Mouse (Mus musculus): ENCODE results near the gene Sptlc2. TPM values are rescaled to one million over a fixed set of nuclear protein-coding genes. Genes with fewer than 3 reads are reported as not detected.

Gene Sptlc2
- polyA plus RNA-seq, 1 experiment = 35.0 TPM

DNA sequence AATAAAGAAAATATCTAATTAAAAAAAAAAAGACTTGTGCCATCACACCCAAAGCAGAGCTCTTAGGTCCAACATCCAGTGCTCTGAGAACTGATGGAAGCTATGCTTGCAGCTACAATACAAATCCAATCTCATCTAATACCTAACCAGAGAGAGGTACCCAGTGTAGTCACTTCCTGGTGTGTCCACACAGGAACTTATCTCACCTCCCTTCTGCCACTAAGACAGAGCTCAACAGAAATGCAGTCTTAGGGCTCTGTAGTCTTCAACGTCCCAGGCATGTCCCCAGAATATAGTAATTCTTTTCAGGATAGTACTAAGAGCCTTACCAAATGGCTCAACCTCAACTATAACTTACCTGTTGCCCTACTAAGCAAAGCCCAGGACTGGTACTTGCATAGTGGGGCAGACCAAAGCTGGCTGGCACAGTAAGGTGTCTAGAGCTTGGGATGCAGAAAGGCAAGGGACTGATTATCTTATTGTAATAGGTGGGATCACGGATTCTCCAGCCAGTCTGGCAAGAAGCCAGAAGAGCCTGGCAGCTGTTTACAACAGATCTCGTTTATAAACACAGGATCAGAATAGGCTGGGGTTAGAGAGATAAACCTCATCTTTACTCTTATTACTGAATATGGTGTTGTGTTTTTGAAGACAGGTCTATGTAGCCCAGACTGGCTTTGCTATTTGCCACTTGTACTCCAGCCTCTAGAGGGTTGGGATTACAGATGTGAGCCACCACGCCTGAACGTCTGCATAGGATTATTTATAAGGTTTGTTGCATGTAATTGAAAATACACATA, 33.8 kb upstream of the Sptlc2 start:
- no peak for TF ChIP-seq CTCF (conservative IDR thresholded peaks at IDR 0.05; ENCODE audit: insufficient read depth, insufficient read length, low read depth, low read length)
- TF ChIP-seq POLR2A (IDR thresholded peaks at IDR 0.05; ENCODE audit: low read depth, low read length) = no peak
- Histone ChIP-seq H3K27me3 (replicated peaks; ENCODE audit: control insufficient read depth, insufficient read depth, low read length) (no peaks in the 10 kb centered on the region), H3K36me3 (ENCODE audit: control insufficient read depth, insufficient read depth, low read length) (0 out of 2 replicates have a peak, but pooled peaks cover 1% of the 10 kb centered on the region), H3K4me1 (ENCODE audit: control insufficient read depth, insufficient read depth, low read length) (no peaks in the 10 kb centered on the region), H3K27ac (ENCODE audit: insufficient read depth, low read depth, low read length) (no peak overlapping the region), H3K4me3 (ENCODE audit: insufficient read depth, low read depth, low read length) (no peak overlapping the region)
- no peak for DNase-seq
- WGBS = 59% methylated on average over 5 of the region's 5 CpGs

DNA sequence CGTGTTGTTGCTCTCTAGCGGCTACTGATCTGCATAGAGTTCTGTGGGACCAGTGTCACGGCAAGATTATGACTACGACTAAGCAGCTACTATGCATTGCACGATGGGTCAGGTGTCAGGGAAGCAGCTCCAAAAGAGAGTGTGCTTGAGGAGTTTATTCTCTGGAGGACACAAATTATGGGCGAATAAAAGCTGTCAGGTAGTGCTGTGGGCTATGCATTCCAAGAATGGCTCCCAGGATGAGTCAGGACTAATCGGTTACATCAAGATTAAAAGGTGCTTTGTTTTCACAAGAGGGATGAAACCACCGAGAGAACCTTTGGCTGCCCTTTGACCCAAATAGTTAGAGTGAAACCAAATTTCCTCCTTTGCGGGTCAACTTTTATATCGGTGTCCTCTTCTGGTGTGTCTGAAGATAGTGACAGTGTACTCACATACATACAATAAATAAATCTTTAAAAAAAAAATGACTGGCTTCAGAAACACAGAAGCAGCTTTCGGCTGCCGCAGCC, 31.9 kb upstream of the Sptlc2 start:
- DNase-seq = no peak
- TF ChIP-seq CTCF (conservative IDR thresholded peaks at IDR 0.05; ENCODE audit: insufficient read depth, insufficient read length, low read depth, low read length) (no peak), POLR2A (IDR thresholded peaks at IDR 0.05; ENCODE audit: low read depth, low read length) (no peak)
- 47% methylated on average over 12 of the region's 12 CpGs for WGBS
- H3K27ac ChIP-seq (ENCODE audit: insufficient read depth, low read depth, low read length) = no peak overlapping the region
- no peaks in the 10 kb centered on the region for H3K4me1 ChIP-seq (ENCODE audit: control insufficient read depth, insufficient read depth, low read length)
- no peak overlapping the region for H3K4me3 ChIP-seq (ENCODE audit: insufficient read depth, low read depth, low read length)
- no peaks in the 10 kb centered on the region for H3K36me3 ChIP-seq (ENCODE audit: control insufficient read depth, insufficient read depth, low read length)
- H3K27me3 ChIP-seq (replicated peaks; ENCODE audit: control insufficient read depth, insufficient read depth, low read length) = no peaks in the 10 kb centered on the region

DNA sequence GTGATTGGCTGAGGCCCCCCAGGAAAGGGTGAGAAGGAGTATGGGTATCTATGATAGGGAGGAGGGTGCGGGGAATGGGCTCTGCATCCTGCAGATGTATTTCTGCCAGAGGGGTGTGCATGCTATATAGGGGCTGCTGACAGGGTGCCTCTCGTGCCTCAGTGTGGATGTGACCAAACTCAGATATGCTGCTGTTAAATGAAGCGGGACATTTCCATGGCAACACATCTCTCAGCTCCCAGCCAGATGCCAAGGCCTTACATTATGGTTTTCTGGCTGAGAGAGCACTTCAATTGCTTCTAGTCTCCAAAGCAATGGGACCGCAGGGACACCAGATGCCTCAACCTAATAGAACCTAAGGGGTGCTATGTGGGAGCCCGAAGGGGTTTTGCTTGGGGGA, 30.8 kb upstream of the Sptlc2 start:
- 67% methylated on average over 5 of the region's 5 CpGs for WGBS
- H3K36me3 ChIP-seq (ENCODE audit: control insufficient read depth, insufficient read depth, low read length) = no peaks in the 10 kb centered on the region
- TF ChIP-seq CTCF (conservative IDR thresholded peaks at IDR 0.05; ENCODE audit: insufficient read depth, insufficient read length, low read depth, low read length) = no peak
- TF ChIP-seq POLR2A (IDR thresholded peaks at IDR 0.05; ENCODE audit: low read depth, low read length) = no peak
- no peaks in the 10 kb centered on the region for H3K4me1 ChIP-seq (ENCODE audit: control insufficient read depth, insufficient read depth, low read length)
- H3K4me3 ChIP-seq (ENCODE audit: insufficient read depth, low read depth, low read length) = no peak overlapping the region
- H3K27ac ChIP-seq (ENCODE audit: insufficient read depth, low read depth, low read length) = no peak overlapping the region
- H3K27me3 ChIP-seq (replicated peaks; ENCODE audit: control insufficient read depth, insufficient read depth, low read length) = no peaks in the 10 kb centered on the region
- DNase-seq = no peak

DNA sequence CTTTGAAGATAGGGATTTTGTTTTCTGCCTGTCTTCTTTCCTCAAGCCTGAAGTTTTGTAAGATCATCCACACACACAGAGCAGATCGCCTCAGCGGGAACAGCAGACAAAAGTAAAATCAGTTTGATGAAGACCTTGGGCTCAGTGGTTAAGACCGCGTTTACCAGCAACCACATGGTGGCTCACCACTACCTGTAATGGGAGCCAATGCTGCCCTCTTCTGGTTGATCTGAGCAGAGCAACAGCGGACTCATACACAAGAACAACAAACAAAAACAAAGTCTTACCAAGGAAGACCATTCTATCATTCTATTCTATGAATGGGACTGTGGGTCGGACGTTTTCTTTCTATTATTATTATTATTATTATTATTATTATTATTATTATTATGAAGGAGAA, 28.5 kb upstream of the Sptlc2 start:
- TF ChIP-seq CTCF (conservative IDR thresholded peaks at IDR 0.05; ENCODE audit: insufficient read depth, insufficient read length, low read depth, low read length) (peak; percentile 98; the same call in 1 of the 2 replicates), POLR2A (IDR thresholded peaks at IDR 0.05; ENCODE audit: low read depth, low read length) (no peak)
- no peaks in the 10 kb centered on the region for H3K36me3 ChIP-seq (ENCODE audit: control insufficient read depth, insufficient read depth, low read length)
- H3K4me3 ChIP-seq (ENCODE audit: insufficient read depth, low read depth, low read length) = no peak overlapping the region
- no peaks in the 10 kb centered on the region for H3K27me3 ChIP-seq (replicated peaks; ENCODE audit: control insufficient read depth, insufficient read depth, low read length)
- peak; percentile 75 for DNase-seq
- no peak overlapping the region for H3K27ac ChIP-seq (ENCODE audit: insufficient read depth, low read depth, low read length)
- 31% methylated on average over 7 of the region's 7 CpGs for WGBS
- H3K4me1 ChIP-seq (ENCODE audit: control insufficient read depth, insufficient read depth, low read length) = no peaks in the 10 kb centered on the region

DNA sequence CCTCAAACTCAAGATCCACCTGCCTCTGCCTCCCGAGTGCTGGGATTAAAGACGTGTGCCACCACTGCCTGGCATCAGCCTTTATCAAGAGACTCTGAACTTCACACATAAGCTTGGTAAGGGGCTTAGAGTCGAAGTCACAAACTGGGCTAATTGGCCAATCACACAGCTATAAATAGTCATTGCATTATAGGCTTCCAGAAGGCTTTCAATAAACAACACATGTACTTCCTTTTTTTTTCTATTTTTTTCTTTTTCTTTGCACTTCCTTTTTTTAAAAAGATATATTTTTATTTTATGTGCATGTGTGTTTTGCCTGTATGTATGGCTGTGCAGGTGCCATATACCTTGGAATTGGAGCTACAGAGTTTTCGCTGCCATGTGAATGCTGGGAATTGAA, 27.2 kb upstream of the Sptlc2 start:
- H3K4me3 ChIP-seq (ENCODE audit: insufficient read depth, low read depth, low read length) = no peak overlapping the region
- DNase-seq = no peak
- no peaks in the 10 kb centered on the region for H3K36me3 ChIP-seq (ENCODE audit: control insufficient read depth, insufficient read depth, low read length)
- H3K27me3 ChIP-seq (replicated peaks; ENCODE audit: control insufficient read depth, insufficient read depth, low read length) = no peaks in the 10 kb centered on the region
- TF ChIP-seq CTCF (conservative IDR thresholded peaks at IDR 0.05; ENCODE audit: insufficient read depth, insufficient read length, low read depth, low read length) (no peak), POLR2A (IDR thresholded peaks at IDR 0.05; ENCODE audit: low read depth, low read length) (no peak)
- no peaks in the 10 kb centered on the region for H3K4me1 ChIP-seq (ENCODE audit: control insufficient read depth, insufficient read depth, low read length)
- 76% methylated on average over 4 of the region's 4 CpGs for WGBS
- no peak overlapping the region for H3K27ac ChIP-seq (ENCODE audit: insufficient read depth, low read depth, low read length)

DNA sequence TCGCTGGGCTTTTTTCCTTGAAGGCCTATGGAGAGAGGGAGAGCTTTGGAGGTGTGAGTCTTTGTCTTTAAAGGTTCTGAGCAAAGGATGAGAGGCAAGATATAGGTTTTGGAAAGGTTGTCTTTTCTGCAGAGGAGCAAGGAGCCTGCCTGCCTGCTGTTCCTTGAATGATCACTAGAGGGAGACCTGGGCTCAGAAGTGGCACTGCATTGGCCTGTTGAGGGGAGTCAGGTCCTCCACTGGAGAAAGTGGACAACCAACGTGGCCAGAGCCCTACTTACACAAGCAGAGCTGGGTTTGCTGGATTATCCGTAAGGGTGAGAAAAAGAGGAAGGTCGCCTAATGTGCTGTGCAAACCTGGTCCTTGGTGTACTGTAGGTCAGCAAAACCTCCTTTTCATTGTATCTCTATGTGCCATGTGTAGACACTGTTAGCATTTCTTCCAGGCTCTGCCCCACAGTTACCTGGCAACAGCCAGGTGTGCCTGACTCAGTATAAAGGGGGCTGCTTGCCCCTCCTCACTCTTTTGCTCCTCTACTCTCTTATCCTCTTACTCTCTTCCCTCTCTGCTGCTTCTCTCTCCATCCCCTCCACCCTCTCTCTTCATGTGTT, 25.1 kb upstream of the Sptlc2 start:
- peak; percentile 94 for TF ChIP-seq CTCF (conservative IDR thresholded peaks at IDR 0.05; ENCODE audit: insufficient read depth, insufficient read length, low read depth, low read length)
- no peak for TF ChIP-seq POLR2A (IDR thresholded peaks at IDR 0.05; ENCODE audit: low read depth, low read length)
- Histone ChIP-seq H3K4me3 (ENCODE audit: insufficient read depth, low read depth, low read length) (no peak overlapping the region), H3K27me3 (replicated peaks; ENCODE audit: control insufficient read depth, insufficient read depth, low read length) (no peaks in the 10 kb centered on the region), H3K27ac (ENCODE audit: insufficient read depth, low read depth, low read length) (no peak overlapping the region), H3K4me1 (ENCODE audit: control insufficient read depth, insufficient read depth, low read length) (peaks cover 2% of the 10 kb centered on the region; the same call in 1 of the 2 replicates), H3K36me3 (ENCODE audit: control insufficient read depth, insufficient read depth, low read length) (no peaks in the 10 kb centered on the region)
- DNase-seq = peak; percentile 73
- 20% methylated on average over 4 of the region's 4 CpGs for WGBS

DNA sequence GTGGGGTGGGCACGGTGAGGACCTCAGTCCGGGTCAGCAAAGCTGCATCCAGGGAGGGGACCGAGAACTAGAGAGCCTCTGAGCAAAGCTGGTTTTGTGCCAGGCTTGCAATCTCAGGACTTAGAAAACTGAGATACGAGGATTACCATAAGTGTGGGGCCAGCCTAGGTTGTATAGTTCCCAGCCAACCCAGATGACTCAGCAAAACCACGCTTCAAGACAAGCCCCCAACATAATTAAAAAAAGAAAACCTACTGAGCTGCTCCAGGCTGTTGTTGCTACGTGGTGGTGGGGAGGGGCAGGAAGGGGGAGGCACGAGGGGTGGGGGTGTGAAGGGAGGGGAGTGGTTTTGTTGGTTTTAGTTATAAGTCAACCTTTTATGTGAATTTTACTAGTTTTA, 22.8 kb upstream of the Sptlc2 start:
- no peaks in the 10 kb centered on the region for H3K27me3 ChIP-seq (replicated peaks; ENCODE audit: control insufficient read depth, insufficient read depth, low read length)
- WGBS = 41% methylated on average over 7 of the region's 7 CpGs
- peaks cover 10% of the 10 kb centered on the region; the same call in 1 of the 2 replicates for H3K4me1 ChIP-seq (ENCODE audit: control insufficient read depth, insufficient read depth, low read length)
- H3K36me3 ChIP-seq (ENCODE audit: control insufficient read depth, insufficient read depth, low read length) = no peaks in the 10 kb centered on the region
- no peak for TF ChIP-seq CTCF (conservative IDR thresholded peaks at IDR 0.05; ENCODE audit: insufficient read depth, insufficient read length, low read depth, low read length)
- no peak for TF ChIP-seq POLR2A (IDR thresholded peaks at IDR 0.05; ENCODE audit: low read depth, low read length)
- no peak for DNase-seq
- no peak overlapping the region for H3K4me3 ChIP-seq (ENCODE audit: insufficient read depth, low read depth, low read length)
- no peak overlapping the region for H3K27ac ChIP-seq (ENCODE audit: insufficient read depth, low read depth, low read length)

All from kidney, adult 2 months (tissue).